Mouse (Mus musculus): ENCODE measurements around the gene Cnksr2. TPM values are rescaled to one million over a fixed set of nuclear protein-coding genes. Genes with fewer than 3 reads are reported as not detected.

Gene Cnksr2
- total and polyA plus RNA-seq, 2 experiments from 2014 or later = 0.03 TPM; not detected in 1

GRCm38 (mm10) chrX:157818207-157818920 lies 224.7 kb downstream of the Cnksr2 start, which contains the start of gene Klhl34:
Klhl34 (plus strand) TSS chrX:157818435.
- no peak for DNase-seq (ENCODE audit: low spot score)
- H3K9me3 ChIP-seq (replicated peaks; ENCODE audit: control insufficient read depth, low read length) = no peaks in the 10 kb centered on the region
- 37% methylated on average over 28 of the region's 28 CpGs for WGBS
- no peaks in the 10 kb centered on the region for H3K27me3 ChIP-seq (ENCODE audit: control insufficient read depth, insufficient read depth, low read length)
- H3K27ac ChIP-seq (ENCODE audit: low read depth) = no peak within 1 kb of the TSS
- H3K4me2 ChIP-seq (ENCODE audit: low read depth, low read length) = peak within 1 kb of the TSS; percentile 72
- no peak within 1 kb of the TSS for H3K9ac ChIP-seq (replicated peaks; ENCODE audit: low read depth, low read length)
- H3K4me3 ChIP-seq (ENCODE audit: low read depth, low read length) = peak within 1 kb of the TSS; percentile 40
- ATAC-seq (ENCODE audit: insufficient read depth, low read depth) = no peak
- no peak for TF ChIP-seq CTCF (IDR thresholded peaks at IDR 0.05; ENCODE audit: low read depth)
- no peak for TF ChIP-seq EP300 (IDR thresholded peaks at IDR 0.05; ENCODE audit: low read depth)
- H3K36me3 ChIP-seq (replicated peaks; ENCODE audit: control insufficient read depth, insufficient read depth, low read length) = no peaks in the 10 kb centered on the region
- no peaks in the 10 kb centered on the region for H3K4me1 ChIP-seq (ENCODE audit: control insufficient read depth, insufficient read depth)

GRCm38 (mm10) chrX:157817571-157818206 lies 225.4 kb downstream of the Cnksr2 start:
- Histone ChIP-seq H3K9me3 (replicated peaks; ENCODE audit: control insufficient read depth, low read length) (no peaks in the 10 kb centered on the region), H3K36me3 (replicated peaks; ENCODE audit: control insufficient read depth, insufficient read depth, low read length) (no peaks in the 10 kb centered on the region), H3K4me1 (ENCODE audit: control insufficient read depth, insufficient read depth) (no peaks in the 10 kb centered on the region), H3K27ac (ENCODE audit: low read depth) (no peak overlapping the region), H3K4me2 (ENCODE audit: low read depth, low read length) (peak overlapping the region; percentile 72), H3K9ac (replicated peaks; ENCODE audit: low read depth, low read length) (no peak overlapping the region), H3K4me3 (ENCODE audit: low read depth, low read length) (peak overlapping the region; percentile 40), H3K27me3 (ENCODE audit: control insufficient read depth, insufficient read depth, low read length) (no peaks in the 10 kb centered on the region)
- DNase-seq (ENCODE audit: low spot score) (no peak), ATAC-seq (ENCODE audit: insufficient read depth, low read depth) (peak; percentile 58; the same call in 1 of the 2 replicates)
- TF ChIP-seq EP300 (IDR thresholded peaks at IDR 0.05; ENCODE audit: low read depth) (no peak), CTCF (IDR thresholded peaks at IDR 0.05; ENCODE audit: low read depth) (no peak)
- 15% methylated on average over 31 of the region's 31 CpGs for WGBS

GRCm38 (mm10) chrX:157809721-157810120 lies 233.4 kb downstream of the Cnksr2 start:
- ATAC-seq (ENCODE audit: insufficient read depth, low read depth) (no peak), DNase-seq (ENCODE audit: low spot score) (no peak)
- no peaks in the 10 kb centered on the region for H3K4me1 ChIP-seq (ENCODE audit: control insufficient read depth, insufficient read depth)
- H3K27ac ChIP-seq (ENCODE audit: low read depth) = no peak overlapping the region
- H3K9me3 ChIP-seq (replicated peaks; ENCODE audit: control insufficient read depth, low read length) = no peaks in the 10 kb centered on the region
- no peak overlapping the region for H3K9ac ChIP-seq (replicated peaks; ENCODE audit: low read depth, low read length)
- H3K4me2 ChIP-seq (ENCODE audit: low read depth, low read length) = no peak overlapping the region
- TF ChIP-seq EP300 (IDR thresholded peaks at IDR 0.05; ENCODE audit: low read depth) (no peak), CTCF (IDR thresholded peaks at IDR 0.05; ENCODE audit: low read depth) (no peak)
- no peaks in the 10 kb centered on the region for H3K36me3 ChIP-seq (replicated peaks; ENCODE audit: control insufficient read depth, insufficient read depth, low read length)
- H3K4me3 ChIP-seq (ENCODE audit: low read depth, low read length) = no peak overlapping the region
- WGBS = 56% methylated on average over 1 of the region's 1 CpGs
- H3K27me3 ChIP-seq (ENCODE audit: control insufficient read depth, insufficient read depth, low read length) = no peaks in the 10 kb centered on the region

- no peak for ATAC-seq (ENCODE audit: insufficient read depth, low read depth)
Observed at GRCm38 (mm10) chrX:157801669-157802068, 241.4 kb downstream of the Cnksr2 start.

More at GRCm38 (mm10) chrX:157801669-157802068, 241.4 kb downstream of the Cnksr2 start:
- Histone ChIP-seq H3K4me3 (ENCODE audit: low read depth, low read length) (no peak overlapping the region), H3K27ac (ENCODE audit: low read depth) (no peak overlapping the region), H3K4me2 (ENCODE audit: low read depth, low read length) (no peak overlapping the region), H3K36me3 (replicated peaks; ENCODE audit: control insufficient read depth, insufficient read depth, low read length) (no peaks in the 10 kb centered on the region), H3K9ac (replicated peaks; ENCODE audit: low read depth, low read length) (no peak overlapping the region), H3K9me3 (replicated peaks; ENCODE audit: control insufficient read depth, low read length) (no peaks in the 10 kb centered on the region), H3K4me1 (ENCODE audit: control insufficient read depth, insufficient read depth) (no peaks in the 10 kb centered on the region), H3K27me3 (ENCODE audit: control insufficient read depth, insufficient read depth, low read length) (no peaks in the 10 kb centered on the region)
- no peak for TF ChIP-seq CTCF (IDR thresholded peaks at IDR 0.05; ENCODE audit: low read depth)
- WGBS = 79% methylated on average over 2 of the region's 2 CpGs
- DNase-seq (ENCODE audit: low spot score) = no peak

Other genes with a start within 250 kb of the Cnksr2 start
- 1.1 TPM in 1 of 2 replicates, not detected in the other for gene Klhl34, start 224.9 kb downstream of the Cnksr2 start, total RNA-seq (2014; rRNA removed; ENCODE audit: low replicate concordance)
- gene Klhl34, start 224.9 kb downstream of the Cnksr2 start, polyA plus RNA-seq (2015; fragmentation: Nextera tagmentation; extraction: Ambion mirVana) = 0.22 and 0.26 TPM in 2 replicates

All from heart, postnatal 0 days (tissue).